9 mouse cellular contexts compared by ENCODE assay signal in the genomic region with DNA sequence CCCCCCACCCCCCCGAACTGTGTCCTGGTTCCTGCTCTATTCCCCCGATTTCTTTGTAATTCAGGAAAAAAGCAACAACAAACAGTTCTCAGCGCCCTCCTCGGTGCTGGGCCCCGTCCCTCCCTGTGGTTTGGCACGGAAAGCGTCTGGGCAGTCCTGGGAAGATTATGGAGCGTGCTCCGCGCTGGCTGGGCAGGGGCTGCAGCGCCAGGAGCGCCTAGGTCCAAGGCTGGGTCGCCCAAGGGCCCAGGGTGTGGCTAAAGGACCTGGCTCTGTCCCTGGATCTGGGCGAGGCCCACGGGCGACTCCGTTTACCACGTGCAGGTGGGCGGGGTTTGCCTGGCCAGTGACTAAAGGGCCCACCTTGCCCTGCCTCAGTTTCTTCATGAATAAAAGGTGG. TPM values are rescaled to one million over a fixed set of nuclear protein-coding genes. Genes with fewer than 3 reads are reported as not detected.
DNase-seq lines count a peak whose midpoint lies in the region; ATAC-seq and TF ChIP-seq lines count a peak whose summit lies in the region.
"Had no signal": no experiment of that assay in that cellular context is flagged by ENCODE, and none has a peak within 500 bp of the region (broad histone marks: within the 10 kb centered on the region; RNA-seq: fewer than 3 reads in every experiment).

No protein-coding gene starts in this region.

- 1% methylated on average over 19 of the region's 19 CpGs for WGBS in kidney, embryonic 15.5 days
- 1% methylated on average over 19 of the region's 19 CpGs for WGBS in embryonic facial prominence, embryonic 14.5 days
- WGBS in heart, embryonic 15.5 days, result 2% methylated on average over 19 of the region's 19 CpGs
- WGBS in stomach, postnatal 0 days, result 3% methylated on average over 19 of the region's 19 CpGs

- H3K9ac ChIP-seq in kidney, embryonic 15.5 days, result no peak overlapping the region
- H3K9ac ChIP-seq in embryonic facial prominence, embryonic 14.5 days (ENCODE audit: low read depth, low read length), result peak overlapping the region; percentile 31; the same call in 1 of the 2 replicates
- H3K9ac ChIP-seq in heart, embryonic 15.5 days, result no peak overlapping the region
- no peak overlapping the region for H3K9ac ChIP-seq in stomach, postnatal 0 days (ENCODE audit: low read length)

- H3K27ac ChIP-seq in kidney, embryonic 15.5 days, result no peak overlapping the region
- H3K27ac ChIP-seq in embryonic facial prominence, embryonic 14.5 days (replicated peaks; ENCODE audit: low read depth, low read length), result peak overlapping the region; percentile 56
- H3K27ac ChIP-seq in heart, embryonic 15.5 days, result no peak overlapping the region
- no peak overlapping the region for H3K27ac ChIP-seq in stomach, postnatal 0 days (replicated peaks)

- H3K4me3 ChIP-seq in kidney, embryonic 15.5 days (replicated peaks), result peak overlapping the region; percentile 33
- peak overlapping the region; percentile 26 for H3K4me3 ChIP-seq in embryonic facial prominence, embryonic 14.5 days (ENCODE audit: low read depth, low read length)
- peak overlapping the region; percentile 25 for H3K4me3 ChIP-seq in heart, embryonic 15.5 days
- peak overlapping the region; percentile 18 for H3K4me3 ChIP-seq in stomach, postnatal 0 days (ENCODE audit: low read depth, low read length)

- no peak for TF ChIP-seq EP300 in stomach, postnatal 0 days (optimal IDR thresholded peaks at IDR 0.05)

- no peak for DNase-seq in kidney, adult 8-10 months
- DNase-seq in embryonic facial prominence, embryonic 14.5 days (ENCODE audit: low spot score), result no peak
- peak; percentile 47 for DNase-seq in lung, postnatal 10 days
- DNase-seq in stomach, postnatal 0 days (ENCODE audit: low spot score), result peak; percentile 19
- DNase-seq in adrenal gland, postnatal 14 days, result no peak

- H3K4me1 ChIP-seq in kidney, embryonic 15.5 days, result peaks cover 13% of the 10 kb centered on the region
- peaks cover 21% of the 10 kb centered on the region; the same call in 1 of the 2 replicates for H3K4me1 ChIP-seq in embryonic facial prominence, embryonic 14.5 days (ENCODE audit: control insufficient read depth, insufficient read depth, low read length)
- H3K4me1 ChIP-seq in heart, embryonic 15.5 days (replicated peaks), result peaks cover 11% of the 10 kb centered on the region
- 0 out of 2 replicates have a peak, but pooled peaks cover 2% of the 10 kb centered on the region for H3K4me1 ChIP-seq in stomach, postnatal 0 days (replicated peaks; ENCODE audit: control insufficient read depth, insufficient read depth)

- H3K36me3 ChIP-seq in kidney, embryonic 15.5 days, result no peaks in the 10 kb centered on the region
- H3K36me3 ChIP-seq in embryonic facial prominence, embryonic 14.5 days (ENCODE audit: control insufficient read depth, insufficient read depth, low read length), result no peaks in the 10 kb centered on the region
- no peaks in the 10 kb centered on the region for H3K36me3 ChIP-seq in heart, embryonic 15.5 days
- no peaks in the 10 kb centered on the region for H3K36me3 ChIP-seq in stomach, postnatal 0 days (ENCODE audit: control insufficient read depth, insufficient read depth, low read length)
- H3K36me3 ChIP-seq: G1E had no signal

- no peak for TF ChIP-seq CTCF in stomach, postnatal 0 days (IDR thresholded peaks at IDR 0.05; ENCODE audit: low read depth)

- peak; percentile 49; the same call in 1 of the 2 replicates for ATAC-seq in kidney, embryonic 15.5 days (replicated peaks; ENCODE audit: low FRiP score)
- ATAC-seq in embryonic facial prominence, embryonic 14.5 days (ENCODE audit: low read depth), result peak; percentile 83
- ATAC-seq in heart, embryonic 15.5 days (replicated peaks; ENCODE audit: insufficient number of reproducible peaks, insufficient read depth, low FRiP score, low read depth), result peak; percentile 62; the same call in 1 of the 2 replicates
- ATAC-seq in stomach, postnatal 0 days (ENCODE audit: low FRiP score, low TSS enrichment), result peak; percentile 70
- ATAC-seq in granulocyte monocyte progenitor cell, adult 5-6 weeks (replicated peaks; ENCODE audit: poor library complexity, severe bottlenecking), result no peak

- peak overlapping the region; percentile 56 for H3K4me2 ChIP-seq in kidney, embryonic 15.5 days
- H3K4me2 ChIP-seq in embryonic facial prominence, embryonic 14.5 days (ENCODE audit: low read depth, low read length), result peak overlapping the region; percentile 53
- peak overlapping the region; percentile 57 for H3K4me2 ChIP-seq in heart, embryonic 15.5 days
- H3K4me2 ChIP-seq in stomach, postnatal 0 days (replicated peaks; ENCODE audit: low read depth), result peak overlapping the region; percentile 53

- peaks cover 77% of the 10 kb centered on the region for H3K27me3 ChIP-seq in kidney, embryonic 15.5 days
- peaks cover 15% of the 10 kb centered on the region for H3K27me3 ChIP-seq in embryonic facial prominence, embryonic 14.5 days (replicated peaks; ENCODE audit: control insufficient read depth, insufficient read depth, low read length)
- H3K27me3 ChIP-seq in heart, embryonic 15.5 days, result peaks cover 46% of the 10 kb centered on the region
- no peaks in the 10 kb centered on the region for H3K27me3 ChIP-seq in stomach, postnatal 0 days (ENCODE audit: control insufficient read depth, insufficient read depth, low read length)

- no peaks in the 10 kb centered on the region for H3K9me3 ChIP-seq in kidney, embryonic 15.5 days (replicated peaks)
- H3K9me3 ChIP-seq in embryonic facial prominence, embryonic 14.5 days (ENCODE audit: control insufficient read depth, low read length), result no peaks in the 10 kb centered on the region
- H3K9me3 ChIP-seq in heart, embryonic 15.5 days (replicated peaks), result no peaks in the 10 kb centered on the region
- H3K9me3 ChIP-seq in stomach, postnatal 0 days (ENCODE audit: control insufficient read depth, low read length), result no peaks in the 10 kb centered on the region

RNA-seq across cellular contexts. Expression of a gene that starts 27.9 kb away (rescaled TPM):
- 0.09 and 0.17 TPM in 2 replicates for polyA plus RNA-seq in kidney, embryonic 15.5 days (2015; fragmentation: Nextera tagmentation; extraction: Ambion mirVana)
- polyA plus RNA-seq in embryonic facial prominence, embryonic 14.5 days (2014; fragmentation: Nextera tagmentation; extraction: Ambion mirVana), result 1.5 and 1.7 TPM in 2 replicates
- 0.04 and 0.13 TPM in 2 replicates for polyA plus RNA-seq in heart, embryonic 15.5 days (2015; fragmentation: Nextera tagmentation; extraction: Ambion mirVana)
- polyA plus RNA-seq in stomach, postnatal 0 days (2015; fragmentation: Nextera tagmentation; extraction: Ambion mirVana), result 0.02 TPM in 1 of 2 replicates, not detected in the other
- total RNA-seq in adrenal gland, postnatal 14 days (2021), result not detected in 2 replicates
- not detected in 2 replicates for total RNA-seq in granulocyte monocyte progenitor cell, adult 5-6 weeks (2014; fragmentation: Nextera tagmentation)
- not detected in 2 replicates for total RNA-seq in granulocyte monocyte progenitor cell, adult 5-6 weeks (2017)
- polyA plus RNA-seq: G1E had no signal

Comparison
In these comparisons a context has a peak if more than half of its experiments do, and no peak if none do; other contexts are left out.
1. DNase-seq: peak in lung, postnatal 10 days (single experiment) and stomach, postnatal 0 days (single experiment); none in kidney, adult 8-10 months (0 of 2), embryonic facial prominence, embryonic 14.5 days (single experiment) and adrenal gland, postnatal 14 days (single experiment).
2. Peak in every context shown above with its lines, with median percentiles within 50 percentile points of each other: H3K4me2 ChIP-seq and H3K4me3 ChIP-seq.